Mouse (Mus musculus) brain, adult 2 months (tissue): ENCODE measurements at regions not wholly inside any gene's neighbourhood (a gene's known extent, or its start where the extent isn't known, plus 50 kb on each side); places are given as distances from the start of the nearest gene placed in this dataset.

ENCODE experiments used
- DNase-seq: peaks from one replicate; pipeline ENCODE4 v3.0.0; 2011; ENCODE audit warnings: low read depth, low spot score

DNA sequence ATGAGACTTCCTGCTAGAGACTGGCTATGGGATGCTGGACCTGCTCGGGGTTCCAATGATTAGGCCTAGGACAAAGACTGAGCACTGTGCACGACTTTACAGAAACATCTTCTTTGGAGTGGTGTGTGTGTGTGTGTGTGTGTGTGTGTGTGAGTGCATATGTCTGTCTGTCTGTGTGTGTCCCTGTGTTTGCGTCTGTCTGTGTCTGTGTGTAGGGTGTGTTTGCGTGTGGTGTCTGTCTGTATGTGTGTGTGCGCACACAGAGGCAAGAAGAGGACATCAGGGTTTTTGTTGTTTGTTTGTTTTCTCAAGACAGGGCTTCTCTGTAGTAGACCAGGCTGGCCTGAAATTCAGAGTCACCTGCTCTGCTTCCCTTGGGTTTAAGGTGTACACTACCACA, 51.9 kb upstream of the Slco4a1 start:
- no peak for DNase-seq

GRCm38 (mm10) chr2:180403621-180404020, 52.4 kb upstream of the Slco4a1 start:
- no peak for DNase-seq

- DNase-seq = no peak
Observed at GRCm38 (mm10) chr2:180402851-180403459, 53.1 kb upstream of the Slco4a1 start.

DNA sequence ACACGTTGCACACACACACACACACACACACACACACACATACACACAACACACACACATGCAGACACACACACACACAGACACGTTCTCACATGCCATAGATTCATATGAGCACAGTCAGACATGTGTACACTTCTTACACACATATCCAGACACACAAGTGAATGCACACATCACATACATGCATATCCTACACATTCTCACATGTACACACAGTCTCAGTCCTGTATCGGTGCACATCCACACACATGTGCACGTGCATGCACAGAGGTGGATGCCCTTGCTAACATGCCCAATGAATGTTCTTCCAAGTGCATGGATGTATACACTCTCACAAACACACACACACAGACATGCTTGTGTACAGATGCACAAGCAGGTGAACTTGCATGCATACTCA, 53.6 kb upstream of the Slco4a1 start:
- DNase-seq = no peak

- no peak for DNase-seq
Observed at GRCm38 (mm10) chr2:180401409-180402391, 54.3 kb upstream of the Slco4a1 start.

DNA sequence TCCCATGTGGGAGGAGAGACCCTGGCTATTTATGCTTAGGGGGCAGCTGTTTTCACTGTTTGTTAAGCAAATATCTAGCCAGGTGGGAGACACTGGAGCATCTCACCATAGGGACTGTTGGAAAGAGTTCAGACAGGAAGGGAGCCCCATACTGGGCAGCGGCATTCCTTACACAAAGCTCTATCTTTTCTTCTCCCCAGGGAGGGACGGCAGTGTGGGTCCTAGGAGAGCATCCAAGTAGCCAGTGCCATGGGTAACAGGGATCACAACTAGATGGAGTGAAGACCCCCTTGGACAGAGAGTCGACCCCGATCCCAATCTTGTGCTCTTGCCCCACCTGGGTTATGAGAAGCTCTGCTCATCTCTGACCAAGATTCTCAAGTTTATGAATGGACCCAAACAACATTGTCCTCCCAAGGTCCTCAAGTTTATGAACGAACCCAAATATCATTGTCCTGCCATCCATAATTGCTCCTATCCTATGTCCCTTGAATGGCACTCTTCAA, 55.5 kb upstream of the Slco4a1 start:
- DNase-seq = no peak

DNA sequence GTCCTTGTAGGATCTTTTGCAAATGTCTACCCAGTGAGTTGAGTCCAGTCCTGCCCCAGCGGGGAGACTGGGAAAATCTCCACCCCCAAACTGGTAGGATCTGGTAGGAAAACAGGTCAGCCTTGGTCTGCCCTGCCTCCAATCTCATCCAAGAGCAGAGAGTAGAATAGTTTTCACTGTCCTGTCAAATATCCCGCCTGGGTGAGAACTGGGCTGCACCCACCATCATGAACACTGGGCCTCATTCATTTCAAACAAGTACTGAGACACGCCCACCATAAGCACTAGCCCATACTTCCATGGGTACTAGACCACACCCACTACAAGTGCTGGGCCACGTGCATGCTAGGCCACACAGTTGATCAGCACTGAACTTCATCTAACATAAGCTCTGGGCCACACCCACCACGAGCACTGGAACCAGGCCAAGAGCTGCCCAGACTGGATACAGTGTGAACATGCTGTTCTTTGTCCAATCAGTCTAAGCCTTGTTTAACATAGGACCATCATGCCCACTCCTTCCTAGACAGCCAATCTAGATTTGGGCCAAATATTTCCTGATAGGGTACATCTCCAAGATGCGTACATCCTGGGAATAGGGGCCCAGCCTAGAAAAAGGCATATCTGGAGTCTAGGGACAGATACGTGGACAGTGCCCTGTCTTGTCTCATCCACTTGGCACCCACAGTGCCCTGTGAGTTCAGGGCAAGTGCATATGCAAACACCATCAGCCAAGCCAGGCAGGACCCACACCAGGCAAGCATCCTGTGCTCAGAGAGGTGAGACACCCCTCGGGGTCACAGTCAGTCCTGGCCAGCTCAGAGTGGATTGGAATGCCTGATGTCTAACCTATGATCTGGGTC, 56.2 kb upstream of the Slco4a1 start:
- DNase-seq = no peak

DNA sequence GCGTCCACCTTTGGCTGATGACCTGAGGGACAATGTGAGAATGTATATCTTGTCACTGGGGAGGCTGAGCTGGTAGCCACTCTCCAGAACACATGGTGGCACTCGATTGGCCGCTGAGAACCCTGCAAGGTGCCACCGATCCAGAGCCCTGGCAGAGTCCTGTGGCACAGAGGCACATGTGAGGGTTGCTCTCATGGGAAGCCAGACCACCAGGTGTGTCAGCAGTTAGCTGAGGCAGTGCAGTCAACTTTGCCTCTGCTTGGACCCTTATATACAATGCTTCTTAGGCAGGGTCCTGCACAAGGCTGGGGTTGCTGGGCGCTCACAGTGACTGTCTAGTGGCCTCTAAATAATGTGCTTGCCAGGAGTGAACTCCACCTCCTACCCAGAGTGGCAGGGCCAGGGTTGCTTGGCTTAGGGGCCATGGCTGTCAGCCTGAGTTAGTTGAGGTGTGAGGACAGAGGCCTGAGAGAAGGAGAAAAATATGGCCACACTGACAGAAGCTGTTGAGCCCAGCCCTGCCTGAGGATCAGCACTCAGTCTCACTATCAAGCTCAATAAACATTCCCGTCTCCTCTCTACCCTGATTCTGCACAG, 57.1 kb upstream of the Slco4a1 start:
- DNase-seq = no peak

DNA sequence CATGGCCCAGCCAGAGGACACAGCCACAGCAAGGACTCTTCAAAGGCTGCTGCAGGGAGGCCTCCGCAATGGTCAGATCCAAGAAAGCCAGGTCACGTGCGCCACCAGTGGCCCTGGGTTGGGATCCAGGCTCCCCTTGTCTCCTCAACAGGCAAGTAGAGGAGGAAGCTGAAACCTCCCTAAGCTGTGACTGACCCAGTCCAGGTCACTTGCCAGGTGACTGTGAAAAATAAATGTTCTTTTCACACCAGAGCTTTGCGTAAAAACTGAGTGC, 57.6 kb upstream of the Slco4a1 start:
- DNase-seq = no peak

DNA sequence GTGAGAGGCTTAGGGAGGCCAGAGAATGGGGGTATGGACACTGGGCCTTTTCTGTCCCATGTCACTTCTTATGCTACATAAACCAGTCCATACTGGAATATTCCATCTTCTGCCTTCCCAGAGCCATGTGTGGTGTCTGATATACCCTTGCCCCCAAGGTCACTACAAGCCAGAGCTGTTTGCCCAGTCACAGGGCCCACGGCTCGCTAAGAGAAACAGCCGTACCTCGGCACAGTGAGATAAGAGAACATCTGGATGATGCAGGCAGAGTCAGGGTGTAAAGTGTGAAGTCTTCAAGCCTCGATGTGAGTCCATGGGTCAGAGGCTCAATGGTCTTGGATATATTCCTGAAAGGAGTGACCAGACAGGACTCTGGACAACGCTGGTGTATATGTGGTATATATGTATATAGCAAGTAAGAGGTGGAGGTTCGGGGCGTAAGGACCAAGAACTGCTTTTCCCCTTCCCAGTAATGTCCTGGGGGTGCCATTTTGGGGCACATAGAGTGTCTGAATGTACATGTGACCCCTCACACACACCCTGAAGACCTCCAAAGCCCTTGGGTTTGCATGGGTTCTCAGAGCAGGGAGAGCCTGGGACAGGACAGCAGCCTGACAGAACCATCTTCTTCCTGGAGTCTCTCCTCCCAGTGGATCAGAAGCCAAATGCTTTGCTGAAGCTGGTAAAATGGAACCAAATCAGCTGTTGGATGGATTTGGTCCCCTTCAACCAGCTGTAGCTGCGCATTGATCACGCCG, 58.1 kb upstream of the Slco4a1 start:
- no peak for DNase-seq

GRCm38 (mm10) chr2:180396664-180397377, 59.2 kb upstream of the Slco4a1 start:
- DNase-seq = no peak

DNA sequence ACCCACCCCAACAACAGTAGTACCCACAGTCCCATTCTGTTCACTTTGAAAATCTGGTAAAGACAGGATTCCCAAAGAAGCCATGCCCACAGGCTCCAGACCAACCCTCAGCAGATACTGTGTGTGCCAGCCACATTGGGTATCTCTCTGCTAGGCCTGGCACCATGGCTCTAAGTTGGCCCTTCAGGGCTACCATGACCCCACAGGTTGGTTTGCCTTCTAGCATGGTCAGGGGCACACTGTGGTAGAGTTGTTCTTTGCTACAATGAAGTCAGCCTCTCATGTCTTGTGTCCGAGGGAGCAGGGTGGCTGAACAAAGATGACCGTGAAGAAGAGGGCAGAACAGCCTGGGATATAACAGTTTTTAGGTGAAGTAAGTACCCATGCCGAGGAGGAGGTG, 59.8 kb upstream of the Slco4a1 start:
- DNase-seq = no peak

DNA sequence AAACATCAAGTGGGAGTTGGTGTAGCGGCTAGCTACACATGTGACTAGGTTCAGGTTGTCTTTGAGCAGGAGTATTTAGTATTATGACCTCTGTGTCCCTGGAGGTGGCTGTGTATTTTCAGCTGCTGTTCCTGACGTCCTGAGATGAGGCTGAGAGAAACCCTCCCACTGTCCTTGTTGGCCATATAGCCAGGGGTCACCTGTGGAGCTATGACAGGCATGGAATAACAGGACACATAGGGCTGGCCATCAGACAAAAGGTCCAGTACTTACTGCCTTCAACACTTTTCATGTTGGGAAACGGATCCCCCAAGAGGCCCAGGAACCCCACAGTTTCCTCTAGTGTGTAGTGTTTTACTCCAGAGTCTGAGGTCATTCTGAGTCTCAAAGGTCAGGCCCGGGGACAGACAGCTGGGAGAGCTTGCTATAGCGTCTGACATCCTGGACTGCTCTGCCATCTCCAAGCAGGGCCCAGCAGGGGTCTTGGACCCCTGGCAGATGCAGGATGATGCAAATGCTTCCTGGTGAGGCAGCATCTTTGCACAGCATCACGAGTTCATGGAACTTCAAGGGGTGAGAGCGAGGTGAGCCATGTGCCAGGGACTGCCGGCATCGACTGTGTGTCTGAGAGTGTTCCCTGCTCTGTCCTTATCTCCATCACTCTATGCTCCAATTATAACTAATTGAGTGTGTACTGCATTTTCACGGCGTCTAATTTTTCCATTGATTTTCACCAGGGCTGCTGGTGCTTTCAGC, 60.6 kb upstream of the Slco4a1 start:
- DNase-seq = no peak

DNA sequence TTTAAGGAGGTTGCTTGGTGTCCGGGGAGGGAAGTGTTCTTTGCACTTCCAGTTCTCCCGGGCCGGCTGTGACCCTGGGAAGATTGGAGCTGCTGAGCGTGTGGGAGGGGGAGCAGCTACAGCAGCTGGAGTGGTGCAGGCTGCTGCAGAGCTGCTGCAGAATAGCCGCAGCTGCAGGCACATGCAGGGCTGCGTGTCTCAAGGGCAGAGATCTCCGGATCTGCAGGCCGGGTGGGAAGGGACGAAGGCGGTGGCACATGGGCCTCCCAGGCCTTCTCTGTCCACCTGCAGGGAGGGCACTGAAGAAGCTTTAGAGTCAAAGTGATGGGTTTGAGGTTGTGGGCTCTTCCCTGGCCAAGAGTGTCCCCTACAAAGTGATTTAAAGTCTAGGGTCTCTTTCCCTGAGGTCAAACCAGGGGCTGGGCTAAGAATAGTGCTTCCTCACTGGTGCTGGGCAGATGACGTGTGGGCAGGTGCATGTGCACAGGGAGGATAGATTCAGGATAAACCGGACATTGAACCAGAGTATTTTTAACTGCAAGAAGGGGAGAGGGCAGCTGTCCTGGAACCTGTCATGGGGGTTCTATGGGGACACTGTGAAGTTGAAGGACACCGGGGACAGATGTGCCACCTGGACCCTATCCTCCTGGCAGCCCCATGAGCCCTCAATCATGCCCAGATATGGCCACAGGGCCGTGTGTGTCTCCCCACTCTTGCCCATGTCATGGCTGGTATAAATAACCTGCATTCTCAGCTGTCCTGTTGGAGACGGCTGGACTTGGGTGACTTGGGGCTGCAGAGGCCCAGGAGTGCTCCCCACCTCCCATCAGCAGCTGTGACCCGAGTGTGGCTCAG, 58.6 kb upstream of the Gata5 start:
- DNase-seq = no peak

- no peak for DNase-seq
Observed at GRCm38 (mm10) chr2:180392298-180392697, 57.8 kb upstream of the Gata5 start.

DNA sequence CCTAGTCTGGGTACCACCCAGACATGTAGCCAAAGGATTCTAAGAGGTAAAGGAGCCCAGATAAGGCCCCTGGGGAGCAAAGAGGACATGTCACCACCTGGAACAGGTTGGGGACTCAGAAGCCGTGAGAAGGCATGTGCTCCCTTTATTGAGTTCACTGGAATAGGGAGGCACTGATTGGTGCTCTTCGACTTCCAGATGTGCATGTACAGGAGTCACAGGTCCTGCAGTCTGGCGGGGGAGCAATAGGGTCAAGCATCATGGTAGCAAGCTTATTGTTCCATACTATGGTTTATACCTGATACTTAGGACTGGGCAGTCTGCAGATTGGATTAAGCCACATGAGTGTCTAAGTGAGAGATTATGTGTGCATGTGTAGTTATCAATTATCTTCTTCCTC, 56.9 kb upstream of the Gata5 start:
- no peak for DNase-seq

DNA sequence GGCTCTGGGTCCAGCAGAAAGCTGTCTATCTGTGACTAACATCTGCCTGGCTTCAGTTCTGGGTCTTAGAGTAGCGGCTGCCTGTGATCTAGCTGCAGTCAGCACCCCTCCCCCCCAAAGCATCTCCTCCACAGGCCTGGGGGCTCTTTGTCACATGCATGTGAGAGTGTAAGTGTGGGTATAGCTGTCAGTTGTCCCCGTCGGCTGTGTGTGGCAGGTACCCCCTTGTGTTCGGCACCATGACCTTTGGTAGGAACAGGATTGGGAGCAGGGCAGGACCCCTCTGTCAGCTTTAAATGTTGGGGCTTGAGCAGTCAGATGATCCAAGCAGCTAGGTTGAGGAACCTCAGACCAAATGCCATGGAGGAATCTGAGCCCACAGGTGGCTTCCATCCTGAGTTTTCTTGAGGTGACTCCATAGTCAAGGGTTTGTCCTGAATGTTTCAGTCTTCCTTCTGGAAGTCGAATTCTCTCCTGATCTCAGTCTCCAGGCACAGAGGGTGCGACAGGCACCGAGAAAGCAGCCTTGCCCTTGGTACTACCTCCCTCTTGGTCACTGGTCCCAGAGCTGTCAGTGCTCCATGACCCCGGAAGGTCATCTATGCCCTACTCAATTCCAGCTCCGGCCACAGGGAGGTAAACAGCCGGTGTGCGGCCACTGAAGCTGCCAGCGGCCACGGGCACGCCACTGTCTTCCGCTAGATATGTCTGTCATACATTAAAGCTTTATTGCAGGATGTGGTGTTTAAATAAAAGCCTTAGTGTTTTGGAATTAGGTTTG, 55.9 kb upstream of the Gata5 start:
- DNase-seq = no peak

DNA sequence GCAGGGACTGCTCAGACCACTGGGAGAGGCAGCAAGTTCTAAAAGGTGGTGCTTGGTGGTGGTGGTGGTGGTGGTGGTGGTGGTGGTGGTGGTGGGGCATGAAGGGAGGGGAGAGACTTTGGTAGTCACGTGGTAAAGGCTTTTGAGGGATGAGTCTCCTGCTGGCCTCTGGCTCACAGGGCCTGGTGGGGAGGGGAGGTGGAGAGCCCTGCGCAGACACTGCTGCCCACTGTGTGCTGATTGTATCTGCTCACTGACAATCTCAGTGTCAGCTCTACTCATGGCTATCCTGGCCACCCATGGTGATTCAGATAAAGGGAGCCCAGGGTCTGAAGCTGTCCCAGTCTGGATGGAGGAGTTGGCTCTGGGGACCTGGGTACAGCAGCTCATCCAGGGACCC, 55.0 kb upstream of the Gata5 start:
- no peak for DNase-seq
